Mouse (Mus musculus) cerebellum, postnatal 36 days (tissue): Measurements from ENCODE around the gene Ppp1ca.
A peak's percentile ranks its signal among the peaks of the same experiment; 100 is the strongest.

ENCODE experiments used
- DNase-seq, 2 experiments: peaks; one replicate each; pipeline ENCODE4 v3.0.0; 2021 to 2022; ENCODE audit warnings: mixed read lengths in 2 of 2

Gene Ppp1ca

DNA sequence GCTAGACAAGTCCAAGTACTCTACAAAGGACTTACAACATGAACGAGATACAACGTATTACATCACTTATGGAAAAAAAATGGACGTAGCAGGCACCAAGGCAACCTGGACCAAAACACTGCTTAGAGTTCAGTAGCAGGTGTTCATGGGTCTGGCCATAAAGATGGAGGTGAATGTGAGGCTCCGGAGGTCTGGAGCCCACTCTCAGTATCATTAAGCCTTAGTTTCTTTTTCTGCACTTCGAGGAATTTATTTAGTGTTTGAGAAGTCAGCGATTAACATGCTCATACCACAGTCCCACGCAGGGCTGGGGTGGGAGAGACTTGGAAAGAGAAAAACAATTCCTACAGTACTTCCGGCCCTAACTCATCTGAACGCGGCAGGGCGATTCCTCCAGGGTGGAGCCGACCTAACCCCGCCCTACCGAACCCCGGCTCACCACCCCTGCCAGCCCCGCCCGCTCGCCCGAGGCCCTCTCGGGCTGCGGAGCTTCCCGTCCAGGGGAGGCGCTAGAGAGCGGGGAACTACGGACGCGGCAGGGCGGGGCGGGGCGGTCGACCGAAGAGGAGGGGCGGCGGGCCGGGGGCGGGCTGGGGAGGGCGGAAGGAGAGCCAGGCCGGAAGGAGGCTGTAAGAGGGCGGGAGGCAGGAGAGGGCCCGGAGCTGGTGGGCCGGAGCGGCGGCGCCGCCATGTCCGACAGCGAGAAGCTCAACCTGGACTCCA is at the start of gene Ppp1ca:
Ppp1ca (plus strand) TSS at position 538 of the 723 bp plus-strand sequence.
- peak; percentile 93 to 97 for DNase-seq

DNA sequence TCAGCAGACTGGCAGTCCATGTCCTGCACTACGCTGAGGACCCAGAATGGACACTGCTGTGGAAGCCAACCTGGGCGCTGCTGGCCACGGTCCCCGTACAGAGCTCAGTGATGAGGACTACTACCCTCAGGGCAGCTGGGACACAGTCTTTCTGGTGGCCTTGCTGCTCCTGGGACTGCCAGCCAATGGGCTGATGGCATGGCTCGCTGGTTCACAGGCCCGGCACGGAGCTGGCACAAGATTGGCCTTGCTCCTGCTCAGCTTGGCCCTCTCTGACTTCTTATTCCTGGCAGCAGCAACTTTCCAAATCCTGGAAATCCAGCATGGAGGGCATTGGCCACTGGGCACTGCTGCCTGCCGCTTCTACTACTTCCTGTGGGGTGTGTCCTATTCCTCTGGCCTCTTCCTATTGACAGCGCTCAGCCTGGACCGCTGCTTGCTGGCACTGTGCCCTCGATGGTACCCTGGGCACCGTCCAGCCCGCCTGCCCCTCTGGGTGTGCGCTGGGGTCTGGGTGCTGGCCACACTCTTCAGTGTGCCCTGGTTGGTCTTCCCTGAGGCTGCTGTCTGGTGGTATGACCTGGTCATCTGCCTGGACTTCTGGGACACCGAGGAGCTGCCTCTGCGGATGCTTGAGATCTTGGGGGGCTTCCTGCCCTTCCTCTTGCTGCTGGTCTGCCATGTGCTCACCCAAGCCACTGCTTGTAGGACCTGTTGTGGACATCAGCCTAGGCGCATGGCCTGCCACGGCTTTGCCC is 49.3 kb upstream of the Ppp1ca start:
- DNase-seq, result no peak

GRCm38 (mm10) chr19:4143759-4144268 is 48.1 kb upstream of the Ppp1ca start, which contains the start of gene Cabp4:
Cabp4 (minus strand) TSS chr19:4144033.
- DNase-seq, result no peak

DNA sequence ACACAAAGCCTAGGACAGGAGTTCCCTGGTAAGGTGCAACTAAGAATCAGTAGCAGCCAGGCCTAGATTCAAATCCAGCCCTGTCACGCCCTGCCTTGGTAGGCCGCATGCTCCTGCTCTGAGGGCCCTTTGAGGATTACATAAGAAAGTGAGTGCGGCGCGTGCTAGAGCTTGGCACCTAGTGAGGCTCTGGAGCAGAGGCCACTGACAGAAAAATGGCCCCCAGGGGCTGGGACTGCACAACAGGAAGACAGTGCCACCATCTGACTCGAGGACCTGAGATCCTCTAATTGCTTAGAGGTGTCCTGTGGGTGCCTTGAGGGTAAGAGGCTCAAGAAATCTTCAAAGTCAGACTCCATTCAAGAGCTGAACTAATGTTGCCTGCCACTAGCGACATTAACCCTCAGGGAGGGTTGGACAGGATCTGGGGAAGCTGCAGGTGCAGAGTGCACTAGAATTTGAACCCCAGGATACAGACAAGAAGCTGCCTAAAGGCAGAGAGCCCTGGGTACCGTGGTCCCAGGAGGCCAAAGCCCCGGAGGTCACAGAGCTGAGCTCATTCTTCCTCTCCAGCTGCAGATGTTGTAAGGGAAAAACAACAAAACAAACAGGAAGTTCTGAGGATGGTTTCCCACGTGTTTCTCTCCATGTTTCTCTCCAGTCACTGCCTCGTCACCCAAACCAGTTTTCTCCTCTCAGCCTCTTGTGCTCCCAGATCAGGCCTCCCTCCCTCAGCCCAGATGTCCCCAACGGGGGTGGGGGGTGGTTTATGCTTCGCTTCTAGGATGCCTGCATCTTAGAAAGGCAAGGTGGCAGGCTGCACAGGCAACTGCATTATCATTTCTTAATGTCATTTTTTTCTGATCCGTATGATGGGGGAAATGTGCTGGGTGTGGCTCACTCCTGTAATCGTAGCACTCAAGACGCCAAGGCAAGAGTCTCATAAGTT is 47.0 kb upstream of the Ppp1ca start:
- no peak for DNase-seq

- DNase-seq, result no peak
Measured at GRCm38 (mm10) chr19:4145936-4146335, 45.9 kb upstream of the Ppp1ca start.

GRCm38 (mm10) chr19:4146366-4147021 is 45.4 kb upstream of the Ppp1ca start:
- no peak for DNase-seq

- no peak for DNase-seq
Measured at GRCm38 (mm10) chr19:4147022-4147405, 44.9 kb upstream of the Ppp1ca start.

- DNase-seq, result no peak
Measured at GRCm38 (mm10) chr19:4147782-4148490, 43.9 kb upstream of the Ppp1ca start.

DNA sequence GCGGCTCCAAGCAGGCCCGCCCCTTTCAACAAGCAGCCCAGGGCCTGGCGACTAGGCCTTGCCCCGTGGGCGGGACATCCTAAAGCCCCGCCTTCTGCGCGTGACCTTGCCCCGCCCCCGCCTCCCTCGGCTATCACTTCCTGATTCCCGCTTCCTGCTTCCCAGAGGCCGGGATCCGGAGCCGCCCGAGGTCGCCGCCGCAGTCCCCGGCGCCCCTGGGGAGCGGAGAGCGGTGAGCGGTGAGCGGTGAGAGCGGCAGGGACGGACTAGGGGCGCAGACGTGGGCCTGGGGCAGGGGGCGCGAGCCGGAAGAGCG is 43.4 kb upstream of the Ppp1ca start, which contains the start of gene Coro1b:
Coro1b (plus strand) TSS at position 129 of the 316 bp plus-strand sequence.
- peak; percentile 95 to 97 for DNase-seq

- DNase-seq, result no peak
Measured at GRCm38 (mm10) chr19:4148819-4149218, 43.0 kb upstream of the Ppp1ca start.

GRCm38 (mm10) chr19:4149283-4149682 is 42.6 kb upstream of the Ppp1ca start:
- DNase-seq, result no peak

- no peak for DNase-seq
Measured at GRCm38 (mm10) chr19:4149764-4150461, 42.0 kb upstream of the Ppp1ca start.

- DNase-seq, result no peak
Measured at GRCm38 (mm10) chr19:4150567-4151487, 41.0 kb upstream of the Ppp1ca start.

DNA sequence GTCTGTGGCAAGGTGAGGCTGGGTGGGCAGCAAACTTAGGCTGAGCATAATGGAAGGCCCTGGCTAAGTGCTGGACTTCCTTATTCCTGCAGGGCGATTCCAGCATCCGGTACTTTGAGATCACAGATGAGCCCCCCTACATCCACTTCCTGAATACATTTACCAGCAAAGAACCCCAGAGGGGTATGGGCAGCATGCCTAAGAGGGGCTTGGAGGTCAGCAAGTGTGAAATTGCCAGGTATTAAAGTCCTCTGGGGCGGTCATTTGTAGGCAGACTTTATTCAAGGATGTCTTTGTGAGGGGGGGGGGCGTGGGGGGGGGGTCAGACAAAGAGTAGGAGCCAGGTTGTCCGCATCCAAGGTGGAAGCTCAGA is 40.4 kb upstream of the Ppp1ca start:
- no peak for DNase-seq

DNA sequence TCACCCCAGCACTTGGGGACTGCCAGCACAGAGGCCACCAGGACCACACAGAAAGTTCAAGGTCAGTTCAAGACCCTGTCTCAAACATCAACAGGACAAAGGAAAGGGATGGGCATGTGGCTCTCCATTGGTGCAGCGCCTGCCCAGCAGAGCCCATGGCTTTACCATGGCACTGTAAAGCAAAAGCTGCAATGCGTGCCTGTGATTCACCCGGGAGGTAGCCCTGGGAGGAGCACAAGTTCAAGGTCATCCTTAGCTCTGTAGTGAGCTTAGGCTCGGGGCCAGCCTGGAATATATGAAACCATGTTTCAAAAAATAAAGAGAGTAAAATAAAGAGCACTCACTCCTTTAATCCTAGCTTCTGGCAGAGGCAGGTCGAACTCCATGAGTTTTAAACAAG is 40.0 kb upstream of the Ppp1ca start:
- DNase-seq, result no peak

DNA sequence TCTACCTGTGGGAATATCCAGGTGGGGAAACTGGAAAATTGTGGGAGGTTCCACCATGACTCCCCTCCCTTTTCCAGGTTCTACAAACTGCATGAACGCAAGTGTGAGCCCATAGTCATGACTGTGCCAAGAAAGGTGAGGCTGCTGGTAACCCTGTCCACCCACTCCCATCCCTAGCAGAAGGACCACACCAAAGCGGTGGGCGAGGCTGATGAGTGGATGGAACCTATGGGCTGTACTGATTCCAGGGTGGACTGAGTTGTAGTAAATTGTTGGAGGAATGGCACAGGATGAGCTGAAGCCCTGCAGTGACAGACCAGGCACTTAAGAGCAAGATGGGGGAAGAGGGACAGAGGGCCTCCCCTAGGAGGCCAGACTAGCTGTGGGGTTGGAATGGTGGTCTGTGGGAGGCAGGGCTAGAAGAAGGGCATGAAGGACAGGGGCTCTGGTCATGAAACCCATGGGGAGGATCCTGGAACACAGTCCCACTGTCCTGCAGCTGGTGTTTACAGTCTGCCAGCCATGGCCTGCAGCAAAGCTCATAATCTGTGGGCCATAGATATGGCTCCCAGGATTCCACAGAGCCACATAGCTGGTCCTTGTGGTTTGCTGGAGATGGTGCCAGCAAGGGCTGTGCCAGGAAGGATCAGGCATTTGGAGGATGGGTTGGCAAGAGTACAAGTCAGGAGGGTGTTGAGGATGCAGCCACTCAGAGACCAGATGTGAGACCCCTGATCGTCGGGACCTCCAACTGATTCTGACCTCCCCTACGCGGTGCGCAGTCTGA is 39.2 kb upstream of the Ppp1ca start:
- no peak for DNase-seq

GRCm38 (mm10) chr19:4153232-4153654 is 38.6 kb upstream of the Ppp1ca start, which contains the start of gene Ptprcap:
Ptprcap (plus strand) TSS chr19:4153604.
- DNase-seq, result peak; percentile 73

GRCm38 (mm10) chr19:4154437-4155222 is 37.2 kb upstream of the Ppp1ca start:
- DNase-seq, result no peak
